ENCODE assay signal across 8 mouse cellular contexts in genomic region chr2:181459673-181460621, GRCm38 (mm10). TPM values are rescaled to one million over a fixed set of nuclear protein-coding genes. Genes with fewer than 3 reads are reported as not detected.
A peak's percentile ranks its signal among the peaks of the same experiment; 100 is the strongest.
DNase-seq lines count a peak whose midpoint lies in the region; ATAC-seq lines count a peak whose summit lies in the region.

No protein-coding gene starts in this region.

- H3K27me3 ChIP-seq in limb, embryonic 13.5 days, result peaks cover 77% of the 10 kb centered on the region
- H3K27me3 ChIP-seq in midbrain, embryonic 13.5 days, result peaks cover 27% of the 10 kb centered on the region

- peak; percentile 65 for ATAC-seq in common myeloid progenitor, adult 5-6 weeks (replicated peaks; ENCODE audit: low read depth, poor library complexity, severe bottlenecking)
- ATAC-seq in limb, embryonic 13.5 days (ENCODE audit: low FRiP score, low read depth), result peak; percentile 55
- peak; percentile 77 for ATAC-seq in midbrain, embryonic 13.5 days

- peak overlapping the region; percentile 68 for H3K9ac ChIP-seq in limb, embryonic 13.5 days
- peak overlapping the region; percentile 93 for H3K9ac ChIP-seq in midbrain, embryonic 13.5 days (replicated peaks)

- peaks cover 18% of the 10 kb centered on the region for H3K4me1 ChIP-seq in limb, embryonic 13.5 days
- H3K4me1 ChIP-seq in midbrain, embryonic 13.5 days (replicated peaks), result peaks cover 29% of the 10 kb centered on the region

- no peaks in the 10 kb centered on the region for H3K9me3 ChIP-seq in limb, embryonic 13.5 days
- no peaks in the 10 kb centered on the region for H3K9me3 ChIP-seq in midbrain, embryonic 13.5 days

- WGBS in limb, embryonic 13.5 days, result under 1% methylated on average over 69 of the region's 71 CpGs
- WGBS in midbrain, embryonic 13.5 days, result under 1% methylated on average over 70 of the region's 71 CpGs

- H3K4me2 ChIP-seq in limb, embryonic 13.5 days (replicated peaks), result peak overlapping the region; percentile 99
- H3K4me2 ChIP-seq in midbrain, embryonic 13.5 days (replicated peaks), result peak overlapping the region; percentile 90

- H3K27ac ChIP-seq in limb, embryonic 13.5 days, result no peak overlapping the region
- no peak overlapping the region for H3K27ac ChIP-seq in midbrain, embryonic 13.5 days

- H3K4me3 ChIP-seq in limb, embryonic 13.5 days, result peak overlapping the region; percentile 88
- peak overlapping the region; percentile 97 for H3K4me3 ChIP-seq in midbrain, embryonic 13.5 days (replicated peaks)

- H3K36me3 ChIP-seq in limb, embryonic 13.5 days, result no peaks in the 10 kb centered on the region
- H3K36me3 ChIP-seq in midbrain, embryonic 13.5 days, result no peaks in the 10 kb centered on the region

- peak; percentile 15 for DNase-seq in layer of hippocampus, adult 11-12 months (ENCODE audit: low spot score)
- no peak for DNase-seq in layer of hippocampus, adult 9-10 months (ENCODE audit: low spot score)
- DNase-seq in gastrocnemius, postnatal 10 days, result peak; percentile 78
- peak; percentile 63 for DNase-seq in induced T-regulatory cell, adult 2 months (ENCODE audit: low read depth)
- DNase-seq in spleen, postnatal 10 days (ENCODE audit: low spot score in 2 of 2), result peak; percentile 70 to 71

RNA-seq across cellular contexts. Expression of gene Zbtb46, which starts 0.7 kb away (rescaled TPM):
- total RNA-seq in common myeloid progenitor, adult 5-6 weeks (2017), result 7.5 and 8.9 TPM in 2 replicates
- 1 to 10 TPM; 5.8 to 8.4 TPM for total RNA-seq in gastrocnemius, postnatal 10 days (2021)
- 5.7 and 6.1 TPM in 2 replicates for polyA plus RNA-seq in limb, embryonic 13.5 days (2015; fragmentation: Nextera tagmentation; extraction: Ambion mirVana)
- polyA plus RNA-seq in midbrain, embryonic 13.5 days (2015; fragmentation: Nextera tagmentation; extraction: Ambion mirVana), result 24.1 and 24.3 TPM in 2 replicates

RNA-seq across cellular contexts. Expression of gene Abhd16b, which starts 33.1 kb away (rescaled TPM):
- total RNA-seq in common myeloid progenitor, adult 5-6 weeks (2017), result not detected in 2 replicates
- not detected for total RNA-seq in gastrocnemius, postnatal 10 days (2021)
- polyA plus RNA-seq in limb, embryonic 13.5 days (2015; fragmentation: Nextera tagmentation; extraction: Ambion mirVana), result 0.08 and 0.18 TPM in 2 replicates
- polyA plus RNA-seq in midbrain, embryonic 13.5 days (2015; fragmentation: Nextera tagmentation; extraction: Ambion mirVana), result not detected in 2 replicates

RNA-seq across cellular contexts. Expression of gene Tpd52l2, which starts 37.0 kb away (rescaled TPM):
- total RNA-seq in common myeloid progenitor, adult 5-6 weeks (2017), result 148 and 155 TPM in 2 replicates
- 10 to 100 TPM; 69.9 to 72.9 TPM for total RNA-seq in gastrocnemius, postnatal 10 days (2021)
- 162 and 169 TPM in 2 replicates for polyA plus RNA-seq in limb, embryonic 13.5 days (2015; fragmentation: Nextera tagmentation; extraction: Ambion mirVana)
- polyA plus RNA-seq in midbrain, embryonic 13.5 days (2015; fragmentation: Nextera tagmentation; extraction: Ambion mirVana), result 116 and 121 TPM in 2 replicates
